Mouse (Mus musculus): Measurements from ENCODE around the gene Khk.
A peak's percentile ranks its signal among the peaks of the same experiment; 100 is the strongest.

Khk gene

DNA sequence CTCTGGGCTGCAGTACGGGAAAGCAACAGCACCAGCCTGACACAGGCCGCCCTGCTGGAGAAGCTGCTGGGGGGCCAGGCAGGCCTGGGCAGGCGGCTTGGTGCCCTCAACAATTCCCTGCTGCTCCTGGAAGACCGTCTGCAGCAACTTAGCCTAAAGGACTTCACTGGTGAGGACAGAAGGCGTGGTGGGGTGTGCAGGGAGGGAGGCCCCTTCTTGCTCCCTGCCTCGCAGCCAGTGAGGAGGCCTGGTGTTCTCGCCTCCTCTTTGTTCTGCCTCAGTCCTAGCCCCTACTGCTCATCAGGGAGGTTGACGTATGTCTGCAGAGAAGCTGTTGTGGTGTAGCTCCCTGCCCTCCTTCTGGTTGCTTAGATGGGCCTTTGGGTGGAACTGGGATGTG lies 2.5 kb upstream of the Khk start:
- no peaks in the 10 kb centered on the region for H3K36me3 ChIP-seq (ENCODE audit: control insufficient read depth, insufficient read depth, low read length, poor library complexity, severe bottlenecking)
- no peaks in the 10 kb centered on the region for H3K27me3 ChIP-seq (ENCODE audit: control insufficient read depth, insufficient read depth, low read length, poor library complexity, severe bottlenecking)
- DNase-seq (ENCODE audit: low read depth, low spot score), result no peak

DNA sequence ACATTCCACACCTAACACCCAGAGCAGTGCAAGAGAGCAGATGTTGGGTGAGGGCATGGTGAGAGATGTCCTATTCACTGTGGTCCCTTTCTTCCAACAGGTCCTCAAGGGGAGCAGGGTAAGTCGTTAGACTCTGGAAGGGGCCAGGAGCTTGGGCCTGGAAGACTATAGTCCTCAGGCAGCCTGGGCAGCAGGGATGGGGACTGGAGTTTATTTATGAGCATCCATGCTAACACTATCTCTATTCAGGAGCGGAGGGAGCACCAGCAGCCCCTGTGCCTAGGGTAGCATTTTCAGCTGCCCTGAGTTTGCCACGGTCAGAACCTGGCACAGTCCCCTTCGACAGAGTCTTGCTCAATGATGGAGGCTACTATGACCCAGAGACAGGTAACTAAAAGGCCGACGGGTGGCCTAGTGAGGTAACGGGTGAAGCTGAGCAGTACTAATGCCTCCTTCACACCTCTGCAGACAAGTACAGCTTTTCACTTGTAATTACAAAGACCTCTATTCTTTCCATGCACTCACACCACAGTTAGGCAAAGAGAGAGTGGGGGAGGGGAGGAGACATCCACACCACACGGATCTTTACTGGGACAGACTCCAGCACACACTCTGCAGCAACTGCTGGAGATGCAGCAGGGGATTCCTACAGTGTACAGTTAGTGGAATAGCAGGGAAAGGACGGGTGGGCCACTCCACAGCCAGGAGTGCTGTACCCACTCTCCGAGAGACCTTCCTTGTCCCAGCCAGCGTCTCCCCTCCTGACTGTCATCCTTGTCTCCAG lies 1.2 kb upstream of the Khk start:
- Histone ChIP-seq H3K36me3 (ENCODE audit: control insufficient read depth, insufficient read depth, low read length, poor library complexity, severe bottlenecking) (no peaks in the 10 kb centered on the region), H3K27me3 (ENCODE audit: control insufficient read depth, insufficient read depth, low read length, poor library complexity, severe bottlenecking) (no peaks in the 10 kb centered on the region)
- DNase-seq (ENCODE audit: low read depth, low spot score), result no peak

GRCm38 (mm10) chr5:30920621-30921020 lies 610 bp upstream of the Khk start:
- H3K27me3 ChIP-seq (ENCODE audit: control insufficient read depth, insufficient read depth, low read length, poor library complexity, severe bottlenecking), result no peaks in the 10 kb centered on the region

GRCm38 (mm10) chr5:30922581-30923041 lies 1.4 kb downstream of the Khk start:
- Histone ChIP-seq H3K36me3 (ENCODE audit: control insufficient read depth, insufficient read depth, low read length, poor library complexity, severe bottlenecking) (no peaks in the 10 kb centered on the region), H3K27me3 (ENCODE audit: control insufficient read depth, insufficient read depth, low read length, poor library complexity, severe bottlenecking) (no peaks in the 10 kb centered on the region)
- DNase-seq (ENCODE audit: low read depth, low spot score), result no peak

More at GRCm38 (mm10) chr5:30920621-30921020, 610 bp upstream of the Khk start:
- no peak for DNase-seq (ENCODE audit: low read depth, low spot score)
- H3K36me3 ChIP-seq (ENCODE audit: control insufficient read depth, insufficient read depth, low read length, poor library complexity, severe bottlenecking), result no peaks in the 10 kb centered on the region

DNA sequence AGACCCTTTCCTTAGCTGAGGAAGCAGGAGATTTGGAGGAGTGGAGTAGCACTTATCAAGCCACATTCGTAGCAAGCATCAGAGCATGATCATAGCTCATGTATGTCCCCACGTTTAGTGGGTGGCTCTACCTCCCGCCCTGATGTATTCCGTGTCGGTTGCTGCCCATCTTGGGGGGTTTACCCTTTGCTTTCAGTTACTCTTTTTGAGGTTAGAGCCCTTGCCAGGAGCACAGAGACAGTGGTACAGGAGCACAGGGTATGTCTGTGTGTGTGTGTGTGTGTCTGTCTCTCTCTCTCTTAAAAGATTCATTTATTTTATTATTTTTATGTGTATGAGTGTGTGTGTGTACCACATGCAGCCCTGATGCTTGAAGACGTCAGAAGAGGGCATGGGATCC lies 1.9 kb downstream of the Khk start:
- Histone ChIP-seq H3K36me3 (ENCODE audit: control insufficient read depth, insufficient read depth, low read length, poor library complexity, severe bottlenecking) (no peaks in the 10 kb centered on the region), H3K27me3 (ENCODE audit: control insufficient read depth, insufficient read depth, low read length, poor library complexity, severe bottlenecking) (no peaks in the 10 kb centered on the region)
- no peak for DNase-seq (ENCODE audit: low read depth, low spot score)

GRCm38 (mm10) chr5:30924614-30925013 lies 3.4 kb downstream of the Khk start:
- DNase-seq (ENCODE audit: low read depth, low spot score), result no peak
- no peaks in the 10 kb centered on the region for H3K27me3 ChIP-seq (ENCODE audit: control insufficient read depth, insufficient read depth, low read length, poor library complexity, severe bottlenecking)
- no peaks in the 10 kb centered on the region for H3K36me3 ChIP-seq (ENCODE audit: control insufficient read depth, insufficient read depth, low read length, poor library complexity, severe bottlenecking)

DNA sequence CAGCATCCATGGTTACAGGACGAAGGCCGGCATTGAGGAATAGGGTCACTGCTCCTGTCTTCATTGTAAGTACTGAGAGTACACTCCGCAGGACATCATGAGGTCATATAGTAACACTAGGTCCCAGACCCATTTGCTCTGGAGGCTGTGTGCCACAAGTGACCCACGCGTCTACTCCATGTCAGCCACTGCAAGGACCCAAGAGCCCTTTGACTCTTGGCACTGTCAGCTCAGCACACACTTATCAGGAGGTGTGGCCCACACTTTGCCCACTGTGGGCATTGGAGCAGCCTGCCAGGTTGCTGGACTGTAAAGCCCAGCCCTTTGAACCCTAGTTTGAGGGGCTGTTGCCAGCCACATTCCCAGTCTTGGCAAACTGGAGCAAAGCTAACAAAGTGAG lies 4.0 kb downstream of the Khk start:
- Histone ChIP-seq H3K27me3 (ENCODE audit: control insufficient read depth, insufficient read depth, low read length, poor library complexity, severe bottlenecking) (no peaks in the 10 kb centered on the region), H3K36me3 (ENCODE audit: control insufficient read depth, insufficient read depth, low read length, poor library complexity, severe bottlenecking) (no peaks in the 10 kb centered on the region)
- DNase-seq (ENCODE audit: low read depth, low spot score), result no peak

DNA sequence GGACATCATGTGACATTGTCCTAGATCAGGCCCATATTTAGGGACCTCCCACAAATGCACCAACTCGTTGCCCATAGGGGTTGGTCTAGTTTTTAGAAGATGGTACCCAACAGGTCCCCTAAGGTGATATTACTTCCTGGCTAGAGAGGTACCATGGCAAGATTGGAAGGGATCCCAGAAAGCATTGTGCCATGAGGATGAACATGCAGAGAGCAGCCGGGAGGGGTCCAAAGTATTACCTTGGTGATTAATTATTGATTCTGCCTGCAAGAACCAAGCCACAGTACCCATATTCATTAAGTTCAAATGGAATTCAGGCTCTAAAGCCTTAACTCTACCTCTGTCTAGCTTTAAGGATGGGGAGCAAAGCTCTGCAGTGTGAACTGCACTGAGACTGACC lies 4.8 kb downstream of the Khk start:
- no peaks in the 10 kb centered on the region for H3K36me3 ChIP-seq (ENCODE audit: control insufficient read depth, insufficient read depth, low read length, poor library complexity, severe bottlenecking)
- DNase-seq (ENCODE audit: low read depth, low spot score), result no peak
- H3K27me3 ChIP-seq (ENCODE audit: control insufficient read depth, insufficient read depth, low read length, poor library complexity, severe bottlenecking), result no peaks in the 10 kb centered on the region

GRCm38 (mm10) chr5:30927945-30928529 lies 6.8 kb downstream of the Khk start:
- no peaks in the 10 kb centered on the region for H3K27me3 ChIP-seq (ENCODE audit: control insufficient read depth, insufficient read depth, low read length, poor library complexity, severe bottlenecking)
- no peaks in the 10 kb centered on the region for H3K36me3 ChIP-seq (ENCODE audit: control insufficient read depth, insufficient read depth, low read length, poor library complexity, severe bottlenecking)
- DNase-seq (ENCODE audit: low read depth, low spot score), result no peak

GRCm38 (mm10) chr5:30930121-30930520 lies 8.9 kb downstream of the Khk start:
- Histone ChIP-seq H3K36me3 (ENCODE audit: control insufficient read depth, insufficient read depth, low read length, poor library complexity, severe bottlenecking) (no peaks in the 10 kb centered on the region), H3K27me3 (ENCODE audit: control insufficient read depth, insufficient read depth, low read length, poor library complexity, severe bottlenecking) (no peaks in the 10 kb centered on the region)
- DNase-seq (ENCODE audit: low read depth, low spot score), result peak; percentile 75

GRCm38 (mm10) chr5:30930846-30931245 lies 9.6 kb downstream of the Khk start:
- H3K36me3 ChIP-seq (ENCODE audit: control insufficient read depth, insufficient read depth, low read length, poor library complexity, severe bottlenecking), result no peaks in the 10 kb centered on the region
- no peaks in the 10 kb centered on the region for H3K27me3 ChIP-seq (ENCODE audit: control insufficient read depth, insufficient read depth, low read length, poor library complexity, severe bottlenecking)
- DNase-seq (ENCODE audit: low read depth, low spot score), result no peak

DNA sequence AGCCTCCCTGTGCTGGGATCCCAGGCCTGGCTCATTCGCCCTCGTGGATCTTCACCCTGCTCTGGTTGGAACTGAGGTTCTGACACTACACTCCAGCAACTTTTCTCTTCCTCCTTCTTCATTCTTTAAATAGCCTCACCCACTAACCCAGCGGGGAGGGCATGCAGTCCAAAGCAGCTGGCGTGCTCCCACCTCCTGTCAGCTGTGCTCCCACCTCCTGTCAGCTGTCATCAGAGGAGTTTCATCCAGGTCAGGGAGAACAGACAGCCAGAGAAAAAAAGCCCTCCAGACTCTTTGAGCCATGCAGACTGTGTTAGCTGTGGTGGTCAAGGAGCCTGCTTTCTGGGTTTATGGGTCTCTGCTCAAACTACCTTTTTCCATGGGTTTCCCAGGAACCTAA lies 10.1 kb downstream of the Khk start:
- Histone ChIP-seq H3K27me3 (ENCODE audit: control insufficient read depth, insufficient read depth, low read length, poor library complexity, severe bottlenecking) (no peaks in the 10 kb centered on the region), H3K36me3 (ENCODE audit: control insufficient read depth, insufficient read depth, low read length, poor library complexity, severe bottlenecking) (no peaks in the 10 kb centered on the region)
- no peak for DNase-seq (ENCODE audit: low read depth, low spot score)

DNA sequence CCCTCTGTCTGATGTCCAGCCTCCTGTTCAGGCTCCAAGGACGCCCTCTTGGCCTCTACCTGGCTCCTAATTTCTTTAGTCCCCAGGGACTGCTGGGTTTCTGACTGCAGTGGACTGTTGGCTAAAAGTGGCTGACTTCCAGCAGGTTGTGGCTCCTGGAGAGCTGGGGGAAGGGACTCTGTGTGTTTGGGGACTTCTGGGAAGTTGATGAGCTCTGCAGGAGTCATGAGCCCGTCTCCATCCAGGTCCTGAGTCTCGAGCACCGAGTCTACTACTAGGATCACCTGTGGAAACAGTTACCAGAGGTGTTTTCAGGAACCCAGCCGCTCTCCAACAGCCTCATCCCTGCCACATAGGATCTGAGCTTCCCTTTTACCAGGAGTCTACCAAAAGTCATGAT lies 12.5 kb downstream of the Khk start:
- Histone ChIP-seq H3K27me3 (ENCODE audit: control insufficient read depth, insufficient read depth, low read length, poor library complexity, severe bottlenecking) (no peaks in the 10 kb centered on the region), H3K36me3 (ENCODE audit: control insufficient read depth, insufficient read depth, low read length, poor library complexity, severe bottlenecking) (no peaks in the 10 kb centered on the region)
- DNase-seq (ENCODE audit: low read depth, low spot score), result no peak

- H3K36me3 ChIP-seq (ENCODE audit: control insufficient read depth, insufficient read depth, low read length, poor library complexity, severe bottlenecking), result no peaks in the 10 kb centered on the region
- DNase-seq (ENCODE audit: low read depth, low spot score), result no peak
- H3K27me3 ChIP-seq (ENCODE audit: control insufficient read depth, insufficient read depth, low read length, poor library complexity, severe bottlenecking), result no peaks in the 10 kb centered on the region
Observed at GRCm38 (mm10) chr5:30934725-30935461, 13.7 kb downstream of the Khk start.

DNA sequence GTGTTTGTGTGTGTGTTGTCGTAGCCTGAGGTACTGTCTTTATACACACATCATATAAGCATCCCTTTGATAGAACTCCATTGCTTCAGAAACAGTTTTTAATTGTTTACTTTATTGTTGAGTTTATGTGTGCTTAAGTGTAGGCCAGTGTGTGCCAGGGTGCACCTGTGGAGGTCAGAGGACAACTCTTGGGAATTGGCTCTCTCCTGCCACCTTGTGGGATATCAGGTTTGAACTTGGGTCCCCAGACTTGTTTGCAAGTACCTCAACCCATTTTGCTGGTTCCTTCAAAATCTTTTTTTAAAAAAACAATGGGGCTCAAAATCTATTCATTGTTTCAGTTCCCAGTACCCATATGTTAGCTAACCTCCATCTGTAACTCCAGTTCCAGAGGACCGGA lies 21.8 kb downstream of the Khk start:
- peak; percentile 56 for DNase-seq (ENCODE audit: low read depth, low spot score)
- no peaks in the 10 kb centered on the region for H3K36me3 ChIP-seq (ENCODE audit: control insufficient read depth, insufficient read depth, low read length, poor library complexity, severe bottlenecking)
- no peaks in the 10 kb centered on the region for H3K27me3 ChIP-seq (ENCODE audit: control insufficient read depth, insufficient read depth, low read length, poor library complexity, severe bottlenecking)

All from splenic B cell, adult 2 months (primary cell).